Mouse (Mus musculus): ENCODE data around the gene Jpt2.

Gene Jpt2

DNA sequence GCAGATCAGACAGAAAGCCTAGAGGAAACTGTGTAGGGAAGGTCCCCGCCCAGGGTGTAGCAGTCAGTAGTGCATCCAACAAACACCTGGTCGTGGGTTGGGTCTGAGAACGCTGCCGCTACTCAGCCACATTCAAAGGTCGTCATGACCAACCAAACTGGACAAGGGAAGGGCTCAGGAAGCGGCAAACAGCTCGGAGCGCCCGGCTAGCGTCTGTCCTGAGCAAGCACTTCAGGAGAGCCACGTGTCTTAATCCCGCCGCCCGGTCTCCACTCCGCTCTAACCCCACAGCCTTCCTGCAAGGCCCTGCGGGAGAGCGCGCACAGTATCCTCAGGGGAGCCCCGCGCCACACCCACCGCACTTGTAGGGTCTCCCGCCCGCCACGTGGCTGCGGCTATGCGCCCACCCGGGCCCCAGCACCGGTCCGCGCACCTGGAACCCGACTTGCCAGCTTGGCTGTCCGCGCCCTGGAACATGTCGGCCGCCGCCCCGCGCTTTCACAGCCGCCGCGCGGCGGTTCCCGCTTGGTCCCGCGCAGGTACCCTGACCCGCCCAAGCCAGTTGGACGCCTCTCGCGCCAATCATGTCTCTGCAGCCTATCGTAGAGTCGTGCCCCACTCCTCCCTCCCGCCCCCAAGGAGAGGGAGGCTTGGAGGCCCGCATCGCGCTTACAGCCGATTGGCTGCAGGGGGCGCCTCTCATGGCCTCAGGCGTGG, at the start of gene Jpt2:
Gene Jpt2 (minus strand): TSS at position 555 of the 717 bp plus-strand sequence.
- TF ChIP-seq GATA4 (IDR thresholded peaks at IDR 0.05; ENCODE audit: insufficient replicate concordance, low read length): no peak

GRCm38 (mm10) chr17:25007480-25007879, 47.0 kb upstream of the Jpt2 start:
- TF ChIP-seq GATA4 (IDR thresholded peaks at IDR 0.05; ENCODE audit: insufficient replicate concordance, low read length): no peak

GRCm38 (mm10) chr17:25005102-25005501, 44.6 kb upstream of the Jpt2 start:
- TF ChIP-seq GATA4 (IDR thresholded peaks at IDR 0.05; ENCODE audit: insufficient replicate concordance, low read length): no peak

DNA sequence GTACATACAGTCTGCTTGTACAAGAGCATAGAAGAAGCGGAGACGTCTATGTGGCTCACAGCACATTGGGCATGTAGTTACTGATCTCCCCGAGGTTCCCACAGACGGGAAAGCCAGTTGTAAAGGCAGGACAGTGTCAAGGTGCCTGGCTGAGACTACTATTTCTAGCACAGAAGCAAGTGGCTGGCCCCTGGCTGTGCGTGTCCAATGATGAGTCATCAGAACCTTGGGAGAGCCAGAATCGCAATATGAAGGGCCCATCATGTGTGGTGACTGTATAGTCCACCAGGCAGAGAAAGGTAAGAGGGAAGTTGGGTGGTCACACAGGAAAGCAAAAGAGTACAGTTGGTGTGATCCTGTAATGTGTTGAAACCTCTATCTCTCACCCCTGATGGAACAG, 34.2 kb upstream of the Jpt2 start:
- no peak for TF ChIP-seq GATA4 (IDR thresholded peaks at IDR 0.05; ENCODE audit: insufficient replicate concordance, low read length)

GRCm38 (mm10) chr17:24987221-24987620, 26.7 kb upstream of the Jpt2 start:
- no peak for TF ChIP-seq GATA4 (IDR thresholded peaks at IDR 0.05; ENCODE audit: insufficient replicate concordance, low read length)

- TF ChIP-seq GATA4 (IDR thresholded peaks at IDR 0.05; ENCODE audit: insufficient replicate concordance, low read length): no peak
Measured at GRCm38 (mm10) chr17:24960852-24961715, 595 bp upstream of the Jpt2 start.

GRCm38 (mm10) chr17:24959371-24959770, 1.1 kb downstream of the Jpt2 start:
- no peak for TF ChIP-seq GATA4 (IDR thresholded peaks at IDR 0.05; ENCODE audit: insufficient replicate concordance, low read length)

DNA sequence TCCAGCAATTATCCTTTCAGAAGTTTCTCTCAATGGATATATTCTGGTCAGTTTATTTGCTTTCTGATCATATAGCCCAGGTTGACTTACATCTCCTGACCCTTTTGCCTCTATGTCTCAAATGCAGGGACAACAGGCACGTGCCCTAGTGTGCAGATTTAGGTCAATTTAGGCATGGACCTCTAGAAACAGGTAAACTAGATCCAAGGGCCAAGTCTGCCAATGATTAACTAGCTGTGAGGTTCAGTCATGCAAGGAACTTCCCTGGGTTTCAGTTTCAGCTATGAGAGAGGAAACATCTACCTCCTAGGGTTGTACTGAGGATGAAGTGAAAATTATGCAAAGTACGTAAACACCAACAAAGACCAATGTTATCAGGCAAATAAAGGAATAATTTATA, 7.2 kb downstream of the Jpt2 start:
- no peak for TF ChIP-seq GATA4 (IDR thresholded peaks at IDR 0.05; ENCODE audit: insufficient replicate concordance, low read length)

DNA sequence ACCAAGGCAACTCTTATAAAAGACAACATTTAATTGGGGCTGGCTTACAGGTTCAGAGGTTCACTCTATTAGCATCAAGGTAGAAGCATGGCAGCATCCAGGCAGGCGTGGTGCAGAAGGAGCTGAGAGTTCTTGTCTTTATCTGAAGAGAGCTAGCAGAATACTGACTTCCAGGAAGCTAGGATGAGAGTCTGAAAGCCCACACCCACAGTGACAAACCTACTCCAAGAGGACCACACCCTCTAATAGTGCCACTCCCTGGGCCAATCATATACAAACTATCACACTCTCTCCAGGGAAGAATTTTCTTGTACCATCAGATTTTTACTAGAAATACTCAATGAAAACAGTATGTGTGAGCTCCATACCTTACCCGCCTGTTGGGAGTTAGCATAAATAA, 9.8 kb downstream of the Jpt2 start:
- TF ChIP-seq GATA4 (IDR thresholded peaks at IDR 0.05; ENCODE audit: insufficient replicate concordance, low read length): no peak

- TF ChIP-seq GATA4 (IDR thresholded peaks at IDR 0.05; ENCODE audit: insufficient replicate concordance, low read length): no peak
Measured at GRCm38 (mm10) chr17:24948204-24948603, 12.3 kb downstream of the Jpt2 start.

DNA sequence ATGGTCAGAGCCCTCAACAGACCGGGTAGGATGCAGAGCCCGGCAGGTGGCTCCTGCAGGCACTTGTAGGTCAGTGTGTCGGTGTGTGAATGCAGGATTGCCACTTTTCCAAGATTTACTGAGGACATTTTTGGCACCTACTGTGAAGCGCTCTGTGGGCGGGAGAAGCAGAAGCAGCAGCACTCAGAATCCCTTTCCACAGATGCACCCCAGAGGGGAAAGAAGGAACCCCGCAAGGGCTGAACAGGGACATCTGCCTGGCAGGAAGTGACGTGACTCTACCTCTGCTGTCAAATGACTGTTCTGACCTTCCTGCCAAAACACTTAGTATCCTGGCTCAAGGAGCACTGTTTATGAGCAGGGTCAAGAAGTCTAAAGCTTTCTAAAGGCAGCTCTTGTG, 17.5 kb downstream of the Jpt2 start:
- TF ChIP-seq GATA4 (IDR thresholded peaks at IDR 0.05; ENCODE audit: insufficient replicate concordance, low read length): no peak

- TF ChIP-seq GATA4 (IDR thresholded peaks at IDR 0.05; ENCODE audit: insufficient replicate concordance, low read length): no peak
Measured at GRCm38 (mm10) chr17:24937266-24937665, 23.2 kb downstream of the Jpt2 start.

GRCm38 (mm10) chr17:24936259-24937237, 23.9 kb downstream of the Jpt2 start, which contains the start of gene Mapk8ip3:
Gene Mapk8ip3, minus strand, starts transcription at chr17:24936977.
- TF ChIP-seq GATA4 (IDR thresholded peaks at IDR 0.05; ENCODE audit: insufficient replicate concordance, low read length): peak; percentile 34; the same call in 1 of the 2 replicates

- no peak for TF ChIP-seq GATA4 (IDR thresholded peaks at IDR 0.05; ENCODE audit: insufficient replicate concordance, low read length)
Measured at GRCm38 (mm10) chr17:24935666-24936065, 24.8 kb downstream of the Jpt2 start.

- TF ChIP-seq GATA4 (IDR thresholded peaks at IDR 0.05; ENCODE audit: insufficient replicate concordance, low read length): no peak
Measured at GRCm38 (mm10) chr17:24934926-24935325, 25.6 kb downstream of the Jpt2 start.
